Mouse (Mus musculus) stomach, embryonic 16.5 days (tissue): Measurements from ENCODE around the gene Etfdh. TPM values are rescaled to one million over a fixed set of nuclear protein-coding genes. Genes with fewer than 3 reads are reported as not detected.
"Not testable (repeated sequence)": the region's sequence is repeated elsewhere in the genome, so short reads cannot be mapped to it uniquely, and the experiment has no call there.

Source experiments
- ATAC-seq: fragments of 200-750 bp; cut with Nextera tagmentation; 2 replicates; pipeline ENCODE4 v1.8.0; 2017; ENCODE audit warnings: moderate number of reproducible peaks, moderate TSS enrichment; ENCODE audit not compliant: insufficient read depth, low FRiP score
- H3K27ac ChIP-seq: fragments of 300-500 bp; sonication (generic); 2 replicates; pipeline ENCODE4 v1.5.1; 2014; ENCODE audit warnings: low read length
- H3K27me3 ChIP-seq: fragments of 300-500 bp; sonication (generic); 2 replicates; pipeline ENCODE4 v1.6.1; 2014; ENCODE audit warnings: low read length, control low read depth, mixed read lengths; ENCODE audit not compliant: control insufficient read depth, insufficient read depth
- H3K36me3 ChIP-seq: fragments of 300-500 bp; sonication (generic); 2 replicates; pipeline ENCODE4 v1.6.1; 2014; ENCODE audit warnings: low read length; ENCODE audit not compliant: control insufficient read depth, insufficient read depth
- H3K4me1 ChIP-seq: fragments of 300-500 bp; sonication (generic); 2 replicates; pipeline ENCODE4 v1.6.1; 2014; ENCODE audit warnings: low read length, control low read depth, mixed read lengths; ENCODE audit not compliant: control insufficient read depth, insufficient read depth
- H3K4me2 ChIP-seq: fragments of 300-500 bp; sonication (generic); 2 replicates; pipeline ENCODE4 v1.6.1; 2014; ENCODE audit warnings: low read depth, low read length, mixed read lengths
- H3K4me3 ChIP-seq: fragments of 300-500 bp; sonication (generic); replicated peaks from 2 replicates; pipeline ENCODE4 v1.5.1; 2014; ENCODE audit warnings: mild to moderate bottlenecking, low read length
- H3K9ac ChIP-seq: fragments of 300-500 bp; sonication (generic); 2 replicates; pipeline ENCODE4 v1.6.1; 2014; ENCODE audit warnings: low read length
- H3K9me3 ChIP-seq: fragments of 300-500 bp; sonication (generic); replicated peaks from 2 replicates; pipeline ENCODE4 v1.6.1; 2016; ENCODE audit warnings: low read length, control low read depth; ENCODE audit not compliant: control insufficient read depth
- WGBS: fragments of 180-500 bp; shearing (Covaris S2); extraction: QIAGEN DNeasy Blood & Tissue Kit; methylation state at CpG from one replicate; pipeline ENCODE4 v1.1.7; 2014; 5-methylcytosine and 5-hydroxymethylcytosine counted together
- polyA plus RNA-seq: library from polyadenylated mRNA; unstranded; fragments of >200 nt; fragmentation: Nextera tagmentation; extraction: Ambion mirVana; gene quantifications from 2 replicates; pipeline ENCODE4 v1.2.1, GENCODE M21; 2015

Etfdh gene
- polyA plus RNA-seq, 1 experiment from 2014 or later = 74.8 TPM

GRCm38 (mm10) chr3:79586804-79587203 is 42.5 kb downstream of the Etfdh start:
- H3K4me2 ChIP-seq = no peak overlapping the region
- H3K36me3 ChIP-seq = no peaks in the 10 kb centered on the region
- WGBS = 4% methylated on average over 6 of the region's 6 CpGs
- no peak overlapping the region for H3K9ac ChIP-seq
- H3K27me3 ChIP-seq = no peaks in the 10 kb centered on the region
- H3K4me3 ChIP-seq = no peak overlapping the region
- H3K27ac ChIP-seq = no peak overlapping the region
- ATAC-seq = peak; percentile 73
- no peaks in the 10 kb centered on the region for H3K4me1 ChIP-seq
- H3K9me3 ChIP-seq = no peaks in the 10 kb centered on the region

- 51% methylated on average over 5 of the region's 5 CpGs for WGBS
Measured at GRCm38 (mm10) chr3:79579891-79580575, 49.3 kb downstream of the Etfdh start.

DNA sequence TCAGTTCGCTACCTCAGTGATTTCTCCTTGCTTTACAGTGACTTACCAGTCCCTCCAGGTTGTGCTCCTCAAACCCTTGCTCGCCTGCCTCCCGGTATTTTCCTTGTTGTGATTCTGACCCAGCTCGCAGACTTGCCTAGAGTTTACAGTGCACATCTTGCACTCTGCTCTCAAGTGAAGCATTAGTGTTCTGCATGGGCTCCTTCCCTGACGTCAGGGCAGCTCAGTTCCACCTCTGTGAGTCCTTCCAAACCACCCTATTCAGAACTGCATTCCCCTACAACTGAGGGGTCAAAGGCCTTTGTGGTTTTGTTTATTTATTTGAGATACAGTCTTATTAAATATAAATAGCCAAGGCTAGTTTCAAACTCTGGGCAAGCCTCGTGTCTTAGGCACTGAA is 51.1 kb downstream of the Etfdh start:
- H3K9ac ChIP-seq = no peak overlapping the region
- no peak for ATAC-seq
- no peak overlapping the region for H3K4me2 ChIP-seq
- peaks cover 3% of the 10 kb centered on the region; the same call in 1 of the 2 replicates for H3K4me1 ChIP-seq
- 73% methylated on average over 6 of the region's 6 CpGs for WGBS
- no peaks in the 10 kb centered on the region for H3K36me3 ChIP-seq
- H3K27me3 ChIP-seq = no peaks in the 10 kb centered on the region
- no peak overlapping the region for H3K27ac ChIP-seq
- no peak overlapping the region for H3K4me3 ChIP-seq
- H3K9me3 ChIP-seq = no peaks in the 10 kb centered on the region

More at GRCm38 (mm10) chr3:79579891-79580575, 49.3 kb downstream of the Etfdh start:
- H3K4me1 ChIP-seq = peaks cover 3% of the 10 kb centered on the region; the same call in 1 of the 2 replicates
- H3K36me3 ChIP-seq = no peaks in the 10 kb centered on the region
- H3K9me3 ChIP-seq = no peaks in the 10 kb centered on the region
- no peak overlapping the region for H3K4me3 ChIP-seq
- no peaks in the 10 kb centered on the region for H3K27me3 ChIP-seq
- H3K27ac ChIP-seq = no peak overlapping the region
- H3K4me2 ChIP-seq = no peak overlapping the region
- ATAC-seq = peak; percentile 67; the same call in 1 of the 2 replicates
- no peak overlapping the region for H3K9ac ChIP-seq

DNA sequence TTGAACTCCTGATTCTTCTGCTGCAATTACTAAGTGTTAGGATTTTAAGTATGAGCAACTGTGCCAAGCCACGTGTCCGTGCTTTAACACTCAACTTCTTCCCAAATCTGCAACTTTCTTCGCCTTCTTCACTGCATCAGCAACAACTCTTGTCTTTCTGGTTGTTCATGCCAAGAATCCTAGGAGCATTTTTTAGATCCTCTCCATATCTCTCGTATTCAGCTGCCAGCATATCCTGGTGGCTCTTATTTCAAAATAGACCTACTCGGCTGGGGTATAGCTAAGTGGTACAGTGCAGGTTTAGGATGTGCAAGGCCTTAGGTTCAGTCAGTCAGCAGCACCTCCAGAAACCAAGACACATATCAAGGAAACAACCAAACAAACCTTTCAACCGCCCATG is 51.7 kb downstream of the Etfdh start:
- H3K4me3 ChIP-seq = no peak overlapping the region
- no peak overlapping the region for H3K9ac ChIP-seq
- H3K36me3 ChIP-seq = no peaks in the 10 kb centered on the region
- H3K4me1 ChIP-seq = peaks cover 3% of the 10 kb centered on the region; the same call in 1 of the 2 replicates
- H3K4me2 ChIP-seq = no peak overlapping the region
- H3K27me3 ChIP-seq = no peaks in the 10 kb centered on the region
- no peak for ATAC-seq
- no peaks in the 10 kb centered on the region for H3K9me3 ChIP-seq
- WGBS = 84% methylated on average over 6 of the region's 6 CpGs
- H3K27ac ChIP-seq = no peak overlapping the region

- no peak for ATAC-seq
- Histone ChIP-seq H3K27me3 (no peaks in the 10 kb centered on the region), H3K9me3 (no peaks in the 10 kb centered on the region), H3K36me3 (no peaks in the 10 kb centered on the region), H3K4me2 (no peak overlapping the region), H3K4me3 (no peak overlapping the region), H3K9ac (no peak overlapping the region), H3K4me1 (peaks cover 3% of the 10 kb centered on the region; the same call in 1 of the 2 replicates), H3K27ac (no peak overlapping the region)
- 30% methylated on average over 5 of the region's 5 CpGs for WGBS
Measured at GRCm38 (mm10) chr3:79576865-79577264, 52.4 kb downstream of the Etfdh start.

DNA sequence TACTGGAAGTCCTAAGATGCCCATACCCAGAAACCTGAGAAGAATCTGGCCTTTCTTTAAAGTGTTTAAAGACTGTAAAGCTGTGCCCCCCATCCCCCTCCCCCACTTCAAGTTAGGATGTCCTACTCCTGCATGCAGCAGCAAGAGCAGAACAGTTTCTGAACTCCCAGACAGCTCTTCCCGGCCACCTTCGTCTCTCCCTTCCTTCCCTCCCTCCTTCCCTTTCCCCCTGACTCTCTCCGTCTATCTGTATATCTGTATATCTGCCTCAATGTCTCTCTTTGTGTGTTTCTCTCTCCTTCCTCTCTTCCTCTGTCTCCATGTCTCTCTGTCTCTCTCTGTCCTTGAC is 52.9 kb downstream of the Etfdh start:
- Histone ChIP-seq H3K27ac (no peak overlapping the region), H3K4me3 (no peak overlapping the region), H3K9ac (no peak overlapping the region), H3K4me1 (peaks cover 3% of the 10 kb centered on the region; the same call in 1 of the 2 replicates), H3K9me3 (no peaks in the 10 kb centered on the region), H3K36me3 (no peaks in the 10 kb centered on the region), H3K4me2 (no peak overlapping the region), H3K27me3 (no peaks in the 10 kb centered on the region)
- no peak for ATAC-seq
- 15% methylated on average over 3 of the region's 3 CpGs for WGBS

DNA sequence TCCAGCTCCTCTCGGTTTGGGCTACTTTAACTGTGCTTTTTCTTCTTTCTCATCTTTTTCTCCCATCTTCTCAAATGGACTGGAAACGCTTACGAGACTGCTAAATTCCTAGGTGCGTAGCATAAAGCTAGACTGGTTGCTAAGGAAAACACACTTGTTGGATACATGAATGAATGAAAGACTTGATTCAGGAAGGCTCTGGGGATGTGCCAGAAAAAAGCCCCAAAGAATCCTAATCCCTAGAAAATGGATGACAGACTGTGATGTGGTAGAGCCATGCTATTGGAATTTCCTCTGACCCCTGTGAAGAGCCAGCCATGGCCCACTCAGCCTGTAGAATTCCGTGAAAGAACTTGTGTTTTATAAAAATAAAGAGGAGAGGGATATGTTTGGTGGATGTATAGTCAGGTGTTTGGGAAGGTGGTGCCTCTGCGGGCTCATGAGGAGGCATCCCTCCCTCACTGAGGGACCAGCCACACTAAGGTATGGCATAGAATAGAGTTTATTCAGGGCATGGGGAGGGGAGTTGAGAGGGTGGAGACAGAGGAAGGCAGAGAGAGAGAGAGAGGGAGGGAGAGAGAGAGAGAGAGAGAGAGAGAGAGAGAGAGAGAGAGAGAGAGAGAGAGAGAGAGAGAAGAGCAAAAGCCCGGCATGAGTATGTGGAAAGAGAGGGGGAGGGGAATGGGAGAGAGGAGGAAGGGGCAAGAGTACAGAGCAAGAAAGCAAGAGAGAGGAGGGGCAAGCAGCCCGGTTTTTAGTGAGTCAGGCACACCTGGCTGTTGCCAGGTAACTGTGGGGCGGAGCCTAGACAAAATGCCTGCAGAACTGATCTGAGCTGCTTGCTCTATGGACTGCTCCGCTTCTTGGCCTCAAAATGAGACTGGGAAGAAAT is 53.5 kb downstream of the Etfdh start:
- H3K9me3 ChIP-seq = no peaks in the 10 kb centered on the region
- H3K4me3 ChIP-seq = no peak overlapping the region
- no peaks in the 10 kb centered on the region for H3K36me3 ChIP-seq
- H3K4me1 ChIP-seq = peaks cover 3% of the 10 kb centered on the region; the same call in 1 of the 2 replicates
- no peak overlapping the region for H3K27ac ChIP-seq
- no peak overlapping the region for H3K9ac ChIP-seq
- no peak overlapping the region for H3K4me2 ChIP-seq
- no peaks in the 10 kb centered on the region for H3K27me3 ChIP-seq
- ATAC-seq = peak; percentile 83
- WGBS = 40% methylated on average over 10 of the region's 10 CpGs

DNA sequence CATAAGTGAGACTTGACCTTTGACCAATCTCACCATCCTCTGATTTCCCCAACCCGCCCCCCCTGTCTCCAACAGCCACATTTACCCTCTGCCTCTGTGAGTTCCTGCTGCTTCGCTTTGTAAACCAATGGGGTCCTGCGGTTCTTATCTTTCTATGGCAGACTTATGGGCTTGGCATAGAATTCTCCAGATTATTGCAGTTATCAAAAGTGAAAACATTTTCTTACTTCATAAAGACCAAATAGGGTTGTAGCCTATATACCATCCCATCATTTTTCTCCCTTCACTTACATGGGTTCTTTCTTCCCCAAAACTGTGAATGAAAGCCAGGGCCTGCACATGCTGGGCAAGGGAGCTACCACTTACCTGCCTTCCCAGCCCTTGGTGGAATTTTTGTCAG is 55.0 kb downstream of the Etfdh start:
- 80% methylated on average over 3 of the region's 3 CpGs for WGBS
- no peak overlapping the region for H3K4me3 ChIP-seq
- peaks cover 3% of the 10 kb centered on the region; the same call in 1 of the 2 replicates for H3K4me1 ChIP-seq
- H3K4me2 ChIP-seq = no peak overlapping the region
- no peak overlapping the region for H3K27ac ChIP-seq
- H3K9me3 ChIP-seq = no peaks in the 10 kb centered on the region
- H3K27me3 ChIP-seq = no peaks in the 10 kb centered on the region
- H3K9ac ChIP-seq = no peak overlapping the region
- no peaks in the 10 kb centered on the region for H3K36me3 ChIP-seq
- ATAC-seq = peak; percentile 54; the same call in 1 of the 2 replicates

GRCm38 (mm10) chr3:79573376-79573775 is 55.9 kb downstream of the Etfdh start:
- H3K27ac ChIP-seq, H3K36me3 ChIP-seq, H3K27me3 ChIP-seq, H3K9ac ChIP-seq, ATAC-seq, H3K9me3 ChIP-seq, H3K4me3 ChIP-seq, H3K4me1 ChIP-seq, H3K4me2 ChIP-seq: not testable (repeated sequence)
- WGBS = 91% methylated on average over 5 of the region's 5 CpGs
